Mouse (Mus musculus): ENCODE data around the gene Morc1.
A peak's percentile ranks its signal among the peaks of the same experiment; 100 is the strongest.

Gene Morc1

GRCm38 (mm10) chr16:48479266-48479848 is 48.3 kb downstream of the Morc1 start:
- no peak for DNase-seq

GRCm38 (mm10) chr16:48516776-48517499 is 85.9 kb downstream of the Morc1 start:
- DNase-seq = no peak

- no peak for DNase-seq
Observed at GRCm38 (mm10) chr16:48519569-48519968, 88.5 kb downstream of the Morc1 start.

GRCm38 (mm10) chr16:48537108-48537507 is 106.1 kb downstream of the Morc1 start:
- no peak for DNase-seq

GRCm38 (mm10) chr16:48562290-48563080 is 131.4 kb downstream of the Morc1 start:
- DNase-seq = no peak

- peak in 1 of 2 experiments; percentile 42 for DNase-seq
Observed at GRCm38 (mm10) chr16:48570354-48570753, 139.3 kb downstream of the Morc1 start.

- DNase-seq = no peak
Observed at GRCm38 (mm10) chr16:48574072-48574471, 143.0 kb downstream of the Morc1 start.

- DNase-seq = no peak
Observed at GRCm38 (mm10) chr16:48574499-48574898, 143.5 kb downstream of the Morc1 start.

- no peak for DNase-seq
Observed at GRCm38 (mm10) chr16:48585369-48585768, 154.3 kb downstream of the Morc1 start.

- no peak for DNase-seq
Observed at GRCm38 (mm10) chr16:48594457-48594856, 163.4 kb downstream of the Morc1 start.

GRCm38 (mm10) chr16:48595216-48595615 is 164.2 kb downstream of the Morc1 start:
- DNase-seq = no peak

- no peak for DNase-seq
Observed at GRCm38 (mm10) chr16:48603735-48604211, 172.7 kb downstream of the Morc1 start.

GRCm38 (mm10) chr16:48606476-48607038 is 175.5 kb downstream of the Morc1 start:
- DNase-seq = no peak

- DNase-seq = no peak
Observed at GRCm38 (mm10) chr16:48608224-48608623, 177.2 kb downstream of the Morc1 start.

GRCm38 (mm10) chr16:48610866-48611265 is 179.8 kb downstream of the Morc1 start:
- DNase-seq = no peak

GRCm38 (mm10) chr16:48611436-48611835 is 180.4 kb downstream of the Morc1 start:
- DNase-seq = no peak

GRCm38 (mm10) chr16:48613783-48614182 is 182.7 kb downstream of the Morc1 start:
- no peak for DNase-seq

- no peak for DNase-seq
Observed at GRCm38 (mm10) chr16:48620510-48620909, 189.5 kb downstream of the Morc1 start.

GRCm38 (mm10) chr16:48621019-48621418 is 190.0 kb downstream of the Morc1 start:
- DNase-seq = no peak

GRCm38 (mm10) chr16:48623447-48623846 is 192.4 kb downstream of the Morc1 start:
- DNase-seq = peak in 1 of 2 experiments; percentile 3

GRCm38 (mm10) chr16:48626186-48626585 is 195.1 kb downstream of the Morc1 start:
- no peak for DNase-seq

- no peak for DNase-seq
Observed at GRCm38 (mm10) chr16:48627296-48627695, 196.3 kb downstream of the Morc1 start.

- DNase-seq = no peak
Observed at GRCm38 (mm10) chr16:48629710-48630109, 198.7 kb downstream of the Morc1 start.

Measured in spleen, adult 18-20 months (tissue).